Mouse (Mus musculus) A20 (cell line): Measurements from ENCODE around the gene Amer2.
A peak's percentile ranks its signal among the peaks of the same experiment; 100 is the strongest.
"Not testable (repeated sequence)": the region's sequence is repeated elsewhere in the genome, so short reads cannot be mapped to it uniquely, and the experiment has no call there.

Experiments used
- DNase-seq: peaks from one replicate; pipeline ENCODE4 v3.0.0-alpha.2; 2011; ENCODE audit warnings: low read depth, low spot score

Amer2 gene

GRCm38 (mm10) chr14:60372821-60373309 is at the start of gene Amer2:
Gene Amer2 (plus strand): TSS chr14:60373259.
- DNase-seq = no peak

GRCm38 (mm10) chr14:60340001-60340400 is 33.1 kb upstream of the Amer2 start:
- DNase-seq = not testable (repeated sequence)

- DNase-seq = peak; percentile 58
Measured at GRCm38 (mm10) chr14:60340570-60340969, 32.5 kb upstream of the Amer2 start.

GRCm38 (mm10) chr14:60345326-60345876 is 27.7 kb upstream of the Amer2 start:
- no peak for DNase-seq

- DNase-seq = no peak
Measured at GRCm38 (mm10) chr14:60358347-60358746, 14.7 kb upstream of the Amer2 start.

- DNase-seq = no peak
Measured at GRCm38 (mm10) chr14:60361380-60362212, 11.5 kb upstream of the Amer2 start.

- DNase-seq = no peak
Measured at GRCm38 (mm10) chr14:60366729-60367128, 6.3 kb upstream of the Amer2 start.

GRCm38 (mm10) chr14:60368769-60369666 is 4.0 kb upstream of the Amer2 start:
- no peak for DNase-seq

- DNase-seq = no peak
Measured at GRCm38 (mm10) chr14:60369667-60370315, 3.3 kb upstream of the Amer2 start.

GRCm38 (mm10) chr14:60377107-60377506 is 4.0 kb downstream of the Amer2 start:
- no peak for DNase-seq

GRCm38 (mm10) chr14:60377546-60377945 is 4.5 kb downstream of the Amer2 start:
- DNase-seq = no peak

- no peak for DNase-seq
Measured at GRCm38 (mm10) chr14:60378057-60378565, 5.1 kb downstream of the Amer2 start.

- DNase-seq = no peak
Measured at GRCm38 (mm10) chr14:60378566-60379322, 5.7 kb downstream of the Amer2 start.

- DNase-seq = no peak
Measured at GRCm38 (mm10) chr14:60379323-60379957, 6.4 kb downstream of the Amer2 start.

GRCm38 (mm10) chr14:60379958-60380330 is 6.9 kb downstream of the Amer2 start:
- DNase-seq = no peak

GRCm38 (mm10) chr14:60381671-60382070 is 8.6 kb downstream of the Amer2 start:
- DNase-seq = no peak

- DNase-seq = no peak
Measured at GRCm38 (mm10) chr14:60383816-60384215, 10.8 kb downstream of the Amer2 start.

- DNase-seq = no peak
Measured at GRCm38 (mm10) chr14:60384269-60384668, 11.2 kb downstream of the Amer2 start.

GRCm38 (mm10) chr14:60385079-60385643 is 12.1 kb downstream of the Amer2 start:
- no peak for DNase-seq
